ENCODE assay signal across 10 mouse cellular contexts in genomic region chr5:29826780-29827179, GRCm38 (mm10).
A peak's percentile ranks its signal among the peaks of the same experiment; 100 is the strongest.
DNase-seq lines count a peak whose midpoint lies in the region; ATAC-seq lines count a peak whose summit lies in the region.
"Had no signal": no experiment of that assay in that cellular context is flagged by ENCODE, and none has a peak within 500 bp of the region (broad histone marks: within the 10 kb centered on the region; RNA-seq: fewer than 3 reads in every experiment).

No protein-coding gene starts in this region.

- H3K27ac ChIP-seq in heart, embryonic 12.5 days (ENCODE audit: poor library complexity, severe bottlenecking): no peak overlapping the region
- H3K27ac ChIP-seq in limb, embryonic 10.5 days: no peak overlapping the region
- no peak overlapping the region for H3K27ac ChIP-seq in stomach, embryonic 14.5 days (ENCODE audit: low read length)
- H3K27ac ChIP-seq in forebrain, embryonic 14.5 days (ENCODE audit: low read depth, low read length): no peak overlapping the region
- H3K27ac ChIP-seq: neural tube, embryonic 12.5 days had no signal

- peak; percentile 44 for DNase-seq in urinary bladder, postnatal 14 days (ENCODE audit: low spot score)
- no peak for DNase-seq in urinary bladder, adult 2 months (ENCODE audit: low spot score)
- DNase-seq in limb, embryonic 10.5 days (ENCODE audit: low spot score): peak; percentile 80
- DNase-seq in adrenal gland, postnatal 36 days: no peak
- no peak for DNase-seq in forebrain, embryonic 14.5 days (ENCODE audit: low spot score)
- DNase-seq in cerebellum, postnatal 10 days: no peak
- DNase-seq: thymus, adult 2 months had no signal

- no peak overlapping the region for H3K4me3 ChIP-seq in heart, embryonic 12.5 days
- H3K4me3 ChIP-seq in limb, embryonic 10.5 days: no peak overlapping the region
- no peak overlapping the region for H3K4me3 ChIP-seq in stomach, embryonic 14.5 days (ENCODE audit: low read depth, low read length)
- no peak overlapping the region for H3K4me3 ChIP-seq in forebrain, embryonic 14.5 days (ENCODE audit: low read depth, low read length)
- H3K4me3 ChIP-seq: neural tube, embryonic 12.5 days had no signal

- 0 out of 2 replicates have a peak, but pooled peaks cover 3% of the 10 kb centered on the region for H3K27me3 ChIP-seq in heart, embryonic 12.5 days (replicated peaks)
- H3K27me3 ChIP-seq in limb, embryonic 10.5 days (ENCODE audit: low read depth, poor library complexity, severe bottlenecking): peaks cover 9% of the 10 kb centered on the region; the same call in 1 of the 2 replicates
- no peaks in the 10 kb centered on the region for H3K27me3 ChIP-seq in stomach, embryonic 14.5 days (ENCODE audit: control insufficient read depth, insufficient read depth, low read length)
- no peaks in the 10 kb centered on the region for H3K27me3 ChIP-seq in forebrain, embryonic 14.5 days (replicated peaks; ENCODE audit: control insufficient read depth, insufficient read depth, low read length)
- H3K27me3 ChIP-seq: neural tube, embryonic 12.5 days had no signal

- no peak overlapping the region for H3K9ac ChIP-seq in heart, embryonic 12.5 days
- no peak overlapping the region for H3K9ac ChIP-seq in stomach, embryonic 14.5 days (replicated peaks; ENCODE audit: low read depth, low read length)
- H3K9ac ChIP-seq in forebrain, embryonic 14.5 days (ENCODE audit: low read length): no peak overlapping the region
- H3K9ac ChIP-seq: neural tube, embryonic 12.5 days had no signal

- H3K4me1 ChIP-seq in heart, embryonic 12.5 days (replicated peaks): no peaks in the 10 kb centered on the region; the same call in 1 of the 2 replicates
- H3K4me1 ChIP-seq in limb, embryonic 10.5 days: peaks cover 8% of the 10 kb centered on the region
- no peaks in the 10 kb centered on the region for H3K4me1 ChIP-seq in stomach, embryonic 14.5 days (ENCODE audit: control insufficient read depth, insufficient read depth, low read length)
- no peaks in the 10 kb centered on the region for H3K4me1 ChIP-seq in forebrain, embryonic 14.5 days (ENCODE audit: control insufficient read depth, insufficient read depth, low read length)
- H3K4me1 ChIP-seq: neural tube, embryonic 12.5 days had no signal

- no peak overlapping the region for H3K4me2 ChIP-seq in heart, embryonic 12.5 days
- H3K4me2 ChIP-seq in stomach, embryonic 14.5 days (replicated peaks; ENCODE audit: low read depth, low read length): no peak overlapping the region
- no peak overlapping the region for H3K4me2 ChIP-seq in forebrain, embryonic 14.5 days (ENCODE audit: low read length)
- H3K4me2 ChIP-seq: neural tube, embryonic 12.5 days had no signal

- peak; percentile 57; the same call in 1 of the 2 replicates for ATAC-seq in heart, embryonic 12.5 days (ENCODE audit: insufficient number of reproducible peaks, low FRiP score)
- 0 out of 2 replicates have a peak, but pooled peaks have one; percentile 28 for ATAC-seq in stomach, embryonic 14.5 days (ENCODE audit: insufficient number of reproducible peaks, insufficient read depth, low FRiP score, low read depth)
- ATAC-seq in forebrain, embryonic 14.5 days: no peak

- WGBS in heart, embryonic 12.5 days: 23% methylated on average over 4 of the region's 4 CpGs
- WGBS in limb, embryonic 10.5 days: 20% methylated on average over 4 of the region's 4 CpGs
- WGBS in stomach, embryonic 14.5 days: 44% methylated on average over 4 of the region's 4 CpGs
- 75% methylated on average over 4 of the region's 4 CpGs for WGBS in forebrain, embryonic 14.5 days

- no peaks in the 10 kb centered on the region for H3K36me3 ChIP-seq in heart, embryonic 12.5 days
- no peaks in the 10 kb centered on the region for H3K36me3 ChIP-seq in limb, embryonic 10.5 days
- H3K36me3 ChIP-seq in stomach, embryonic 14.5 days (ENCODE audit: control insufficient read depth, insufficient read depth, low read length): no peaks in the 10 kb centered on the region
- no peaks in the 10 kb centered on the region for H3K36me3 ChIP-seq in forebrain, embryonic 14.5 days (ENCODE audit: control insufficient read depth, insufficient read depth, low read length)
- H3K36me3 ChIP-seq: neural tube, embryonic 12.5 days had no signal

- H3K9me3 ChIP-seq in heart, embryonic 12.5 days (replicated peaks): no peaks in the 10 kb centered on the region
- no peaks in the 10 kb centered on the region for H3K9me3 ChIP-seq in limb, embryonic 10.5 days (replicated peaks)
- no peaks in the 10 kb centered on the region for H3K9me3 ChIP-seq in stomach, embryonic 14.5 days (ENCODE audit: control insufficient read depth, low read depth, low read length)
- no peaks in the 10 kb centered on the region for H3K9me3 ChIP-seq in forebrain, embryonic 14.5 days (replicated peaks; ENCODE audit: control insufficient read depth, low read length)
- H3K9me3 ChIP-seq: neural tube, embryonic 12.5 days had no signal

Comparison
In these comparisons a context has a peak if more than half of its experiments do, and no peak if none do; other contexts are left out.
1. DNase-seq: peak in urinary bladder, postnatal 14 days (single experiment) and limb, embryonic 10.5 days (single experiment); none in urinary bladder, adult 2 months (single experiment), adrenal gland, postnatal 36 days (0 of 2), forebrain, embryonic 14.5 days (single experiment) and cerebellum, postnatal 10 days (0 of 2).